Mouse (Mus musculus) erythroblast, embryonic 14.5 days (primary cell): ENCODE results near the gene Hsfy2.

ENCODE experiments used
- GATA1 ChIP-seq: IDR thresholded peaks from 2 replicates; pipeline ENCODE4 v1.6.1; 2012; ENCODE audit warnings: low read length, inconsistent platforms, mixed read lengths
- TAL1 ChIP-seq: IDR thresholded peaks from 3 replicates; pipeline ENCODE4 v1.6.1; 2012; ENCODE audit warnings: low read length, inconsistent platforms, mixed read lengths

DNA sequence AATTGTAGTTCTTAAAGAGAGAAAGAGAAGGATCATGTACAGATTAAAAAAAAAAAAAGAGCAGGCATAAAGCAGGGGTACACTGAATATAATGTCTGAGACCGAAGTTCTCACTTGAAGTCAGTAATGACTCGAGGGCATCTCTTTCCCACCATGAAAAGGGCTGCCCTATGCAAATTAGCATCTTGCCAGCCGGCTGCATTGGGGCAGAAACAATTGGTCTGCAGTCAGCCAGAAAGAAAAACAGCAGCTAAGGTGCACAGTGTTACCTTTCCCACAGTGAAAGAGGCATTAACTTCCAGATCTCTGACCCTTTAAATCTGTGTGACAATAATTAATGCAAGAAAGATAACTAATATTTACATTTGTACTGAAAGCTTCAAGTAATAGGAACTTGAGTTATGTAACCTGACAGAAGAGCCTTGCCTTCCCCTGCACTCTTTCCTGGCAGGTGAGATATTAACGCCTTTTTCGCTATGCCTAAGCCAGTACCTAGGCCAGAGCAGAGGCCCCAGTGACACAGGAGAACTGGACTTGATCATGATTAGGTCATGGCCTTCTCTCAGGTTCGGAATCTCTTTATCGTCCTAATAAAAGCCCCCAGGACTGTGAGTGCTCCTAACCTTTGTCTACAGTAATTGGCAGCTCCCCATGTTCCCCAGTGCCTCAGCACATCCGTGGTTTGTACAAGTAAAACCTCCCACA is 34.2 kb upstream of the Hsfy2 start:
- no peak for TF ChIP-seq TAL1
- TF ChIP-seq GATA1, result no peak
